Mouse (Mus musculus) gastrocnemius, postnatal 36 days (tissue): ENCODE results near the gene Filip1. TPM values are rescaled to one million over a fixed set of nuclear protein-coding genes. Genes with fewer than 3 reads are reported as not detected.

Source experiments
- DNase-seq, 2 experiments: peaks; one replicate each; pipeline ENCODE4 v3.0.0; 2022
- intact Hi-C: fragments of 180-260 bp; cut with DNase I; formaldehyde crosslinking; loops from one replicate; pipeline ENCODE4 v1.15.1; 2025
- total RNA-seq, 2 experiments: library from RNA; stranded (reverse); gene quantifications; 2 replicates each; pipeline ENCODE4 v1.2.3; 2021

The Filip1 gene
- total RNA-seq, 2 experiments from 2014 or later = 78.1 to 103 TPM

DNA sequence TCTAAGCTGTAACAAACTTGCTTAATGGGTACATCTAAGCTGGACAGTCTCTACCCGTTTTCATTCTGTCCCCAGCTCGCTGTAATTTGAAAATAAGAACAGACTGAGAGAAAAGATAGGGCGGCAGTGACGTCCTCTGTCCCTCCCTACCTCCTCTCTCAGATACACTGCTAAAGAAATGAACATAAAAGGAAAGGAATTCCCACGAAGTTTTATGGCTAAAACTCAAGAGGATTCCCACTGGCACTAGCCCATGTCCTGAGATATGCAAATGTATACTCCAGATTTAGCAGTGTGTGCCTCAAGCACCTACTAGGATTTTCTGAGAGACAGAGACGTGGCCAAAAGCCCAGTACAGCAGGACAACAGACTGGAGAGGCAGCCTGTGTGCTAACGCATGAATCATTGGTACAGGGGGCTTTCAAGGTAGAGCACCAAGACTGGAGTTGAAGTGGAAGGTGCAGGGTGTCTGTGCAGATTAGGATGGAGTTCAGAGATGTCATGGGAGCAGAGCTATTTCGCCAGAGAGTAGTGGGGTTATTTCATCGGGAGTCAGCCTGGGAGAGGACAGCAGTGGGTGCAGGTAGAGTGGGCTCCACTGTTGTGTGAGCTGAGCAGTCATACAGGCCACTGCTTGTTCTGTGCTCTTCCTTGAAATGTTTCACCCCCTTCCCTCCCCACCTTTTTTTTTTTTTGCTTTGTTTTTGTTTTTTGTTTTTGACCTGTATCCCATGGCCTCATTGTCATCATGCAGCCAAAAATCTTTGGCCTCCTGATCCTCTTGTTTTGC lies 92.7 kb downstream of the Filip1 start:
- intact Hi-C loops = no loop called here
- no peak for DNase-seq

DNA sequence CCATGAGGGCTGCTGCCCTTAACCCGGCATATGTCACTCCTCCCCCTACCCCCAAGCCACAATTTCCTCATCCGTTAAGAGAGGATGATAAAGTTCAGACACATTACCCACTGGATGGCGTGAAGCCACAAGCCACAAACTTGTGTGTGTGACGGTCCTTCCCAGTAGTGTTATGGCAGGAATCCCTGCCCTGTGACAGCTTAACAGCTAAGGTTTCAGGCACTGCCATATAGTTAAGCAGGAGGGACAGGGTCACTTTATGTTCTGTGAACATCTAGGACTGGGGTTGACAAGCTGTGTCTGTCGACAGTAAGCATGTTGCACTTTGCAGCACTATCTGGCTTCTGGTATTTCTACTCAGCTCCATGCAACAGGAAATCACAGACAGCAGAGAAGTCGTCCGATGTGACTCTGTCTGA lies 93.3 kb downstream of the Filip1 start:
- DNase-seq = no peak
- intact Hi-C loops = no loop called here

DNA sequence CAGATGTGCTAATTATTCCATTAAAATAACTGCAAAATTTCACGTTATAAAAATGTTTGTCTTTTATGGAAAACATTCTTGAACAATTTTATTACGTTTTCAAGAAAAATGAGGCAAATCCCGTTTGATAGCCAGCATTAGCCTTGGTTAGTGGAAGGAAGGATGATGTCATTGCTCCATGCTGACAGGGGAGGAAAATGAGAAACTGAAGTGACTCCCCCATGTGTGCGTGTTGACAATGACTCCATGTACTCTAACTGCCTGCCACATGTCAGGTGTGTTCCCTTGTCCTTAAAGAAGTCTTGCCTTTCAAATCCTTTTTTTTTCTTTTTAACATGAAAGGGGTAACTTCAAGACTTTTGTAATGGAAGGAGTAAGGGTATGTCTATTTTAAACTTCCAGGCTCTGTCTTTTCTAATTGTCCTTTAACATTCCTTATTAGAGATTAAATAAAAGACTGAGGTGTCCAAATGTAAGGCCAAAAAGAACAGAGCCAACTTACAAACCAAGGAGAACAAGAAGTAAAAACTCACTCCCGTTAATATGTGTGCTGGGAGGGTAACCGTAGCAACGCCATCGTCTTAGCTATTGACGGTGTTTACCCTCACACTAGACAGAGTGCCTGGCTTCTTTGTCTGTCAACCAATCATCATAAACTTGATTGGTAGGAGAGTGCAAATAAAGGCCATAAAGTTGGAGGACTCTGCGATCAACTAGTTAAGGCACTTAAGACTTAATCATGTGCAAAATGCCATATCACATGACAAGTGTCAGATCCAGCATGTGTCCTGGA lies 94.1 kb downstream of the Filip1 start:
- DNase-seq = no peak
- intact Hi-C loops = no loop called here

DNA sequence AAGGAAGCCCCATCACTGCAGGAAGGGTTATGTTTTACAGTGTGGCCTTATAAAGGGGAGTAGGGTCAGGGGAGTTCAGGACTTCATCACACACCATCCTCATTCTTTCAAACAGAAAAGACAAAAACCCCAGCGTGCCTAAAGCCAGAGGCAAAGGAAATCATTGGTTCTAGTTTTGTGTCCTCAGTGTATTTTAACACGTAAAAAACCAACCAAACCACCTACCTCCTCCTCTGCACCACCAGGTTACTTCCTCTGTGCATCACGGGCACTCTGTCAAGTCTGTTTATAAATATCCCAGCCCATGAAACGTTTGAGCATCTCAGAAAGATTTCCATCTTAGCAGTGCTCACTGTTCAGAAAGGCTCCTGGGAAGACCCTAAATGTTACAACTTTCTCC lies 98.4 kb downstream of the Filip1 start:
- DNase-seq = no peak
- intact Hi-C loops = no loop called here

DNA sequence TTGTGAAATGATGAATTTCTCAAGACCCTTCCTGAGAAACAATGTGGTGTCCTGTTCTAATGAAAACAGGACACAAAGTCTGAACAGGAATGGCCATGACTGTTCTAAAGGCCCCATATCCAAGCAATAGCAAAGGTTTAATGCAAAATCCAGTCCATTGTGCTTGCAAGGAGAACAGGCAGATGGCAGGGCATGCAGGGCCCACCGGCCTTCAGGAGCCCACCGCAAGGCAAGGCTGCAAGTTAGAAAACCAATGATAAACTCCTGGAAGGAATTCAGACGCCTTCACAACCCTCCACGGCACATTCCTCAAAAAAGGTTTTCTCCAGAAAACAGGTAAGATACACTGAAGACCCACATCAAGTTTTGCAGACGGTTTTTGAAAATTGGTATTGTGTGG lies 99.7 kb downstream of the Filip1 start:
- DNase-seq = no peak
- intact Hi-C loops = no loop called here

DNA sequence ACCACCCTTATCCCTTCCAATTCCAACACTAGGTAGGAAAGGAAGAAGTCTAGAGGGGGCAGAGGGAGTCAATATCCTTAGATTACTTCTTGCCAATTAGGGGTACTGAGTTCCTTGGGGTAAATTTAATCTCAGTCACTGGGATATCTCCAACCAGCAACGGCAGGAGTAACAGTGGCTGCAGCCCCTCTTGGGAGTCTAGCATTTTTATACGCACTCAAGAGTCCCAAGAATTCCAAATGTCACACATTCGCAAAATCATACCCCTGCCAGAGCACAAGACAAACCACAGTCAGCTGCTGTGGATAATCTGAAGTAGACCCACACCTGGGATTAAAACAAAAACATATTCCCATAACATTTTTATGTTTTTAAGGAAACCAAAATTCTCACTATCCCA lies 102.5 kb downstream of the Filip1 start:
- DNase-seq = no peak
- intact Hi-C loops = no loop called here

DNA sequence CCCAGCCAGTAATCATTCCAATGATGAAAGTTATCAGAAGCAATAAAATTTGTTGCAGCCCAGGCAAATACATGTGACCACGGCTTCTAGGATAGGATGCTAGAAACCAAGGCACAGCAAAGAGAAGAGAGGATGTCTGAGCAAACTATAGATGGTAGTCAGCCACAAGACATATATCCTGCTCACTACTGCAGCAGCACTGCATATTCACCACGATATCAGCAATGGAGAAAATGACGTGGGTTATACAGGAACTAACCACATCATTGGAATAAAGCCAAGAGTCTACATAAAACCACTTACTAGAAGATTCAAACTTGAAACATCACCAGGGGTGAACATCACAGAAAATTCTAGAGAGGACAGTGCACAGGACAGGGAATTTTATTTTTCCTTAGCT lies 113.8 kb downstream of the Filip1 start:
- intact Hi-C loops = no loop called here
- no peak for DNase-seq

DNA sequence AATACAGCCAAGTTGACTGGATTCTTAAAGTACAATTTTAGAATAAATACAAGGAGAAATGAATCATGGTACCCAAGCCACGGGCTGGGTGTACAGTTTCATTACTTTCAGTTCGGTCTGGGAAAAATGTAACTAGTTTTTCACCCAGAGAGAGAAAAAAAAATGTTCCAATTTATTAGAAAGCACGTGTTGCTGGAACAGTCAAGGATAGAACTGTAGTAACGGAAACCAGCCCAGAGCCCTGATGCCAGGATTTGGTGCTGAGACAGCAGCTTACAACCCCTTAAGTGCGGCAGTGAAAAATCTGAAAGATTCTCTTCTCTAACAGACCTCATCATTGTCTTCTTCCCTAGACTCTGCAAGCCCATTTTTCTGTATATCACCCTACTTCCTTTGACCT lies 118.0 kb downstream of the Filip1 start:
- no peak for DNase-seq
- intact Hi-C loops = no loop called here

DNA sequence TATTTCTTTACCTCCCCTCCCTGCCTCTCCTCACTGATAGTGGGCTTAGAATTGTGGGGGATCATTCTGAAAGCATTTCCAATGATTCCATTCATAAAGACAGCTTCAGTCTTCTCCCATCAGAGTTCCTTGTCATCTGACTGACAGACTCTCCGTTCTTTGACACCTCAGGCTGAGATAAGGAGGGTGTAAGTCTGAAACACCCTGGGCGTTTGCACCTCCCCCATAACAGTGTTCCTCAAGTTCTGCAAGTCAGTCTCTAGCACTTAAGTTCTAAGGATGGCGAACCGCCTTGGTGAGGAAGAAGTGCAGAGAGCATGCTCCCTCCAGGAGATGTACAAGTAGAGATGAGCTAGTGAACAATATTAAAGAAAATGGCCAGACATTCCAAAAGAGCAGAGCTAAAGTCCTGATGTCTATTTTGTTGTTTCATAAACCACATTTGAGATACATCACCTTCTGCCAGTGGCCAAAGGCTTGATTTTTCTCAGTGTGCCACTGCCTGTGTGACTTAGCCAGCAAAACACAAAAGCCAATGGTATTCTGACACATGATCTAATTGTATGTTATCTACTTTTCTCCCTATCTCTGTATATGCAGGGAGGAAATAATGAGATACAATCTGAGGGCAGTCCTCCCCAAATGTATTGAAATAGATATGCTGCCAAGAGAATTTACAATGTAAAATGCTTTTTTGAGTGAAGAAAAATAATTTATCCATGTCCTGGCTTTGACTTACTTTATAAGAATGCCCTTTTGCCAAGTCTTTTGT lies 118.6 kb downstream of the Filip1 start:
- no peak for DNase-seq
- intact Hi-C loops = no loop called here

DNA sequence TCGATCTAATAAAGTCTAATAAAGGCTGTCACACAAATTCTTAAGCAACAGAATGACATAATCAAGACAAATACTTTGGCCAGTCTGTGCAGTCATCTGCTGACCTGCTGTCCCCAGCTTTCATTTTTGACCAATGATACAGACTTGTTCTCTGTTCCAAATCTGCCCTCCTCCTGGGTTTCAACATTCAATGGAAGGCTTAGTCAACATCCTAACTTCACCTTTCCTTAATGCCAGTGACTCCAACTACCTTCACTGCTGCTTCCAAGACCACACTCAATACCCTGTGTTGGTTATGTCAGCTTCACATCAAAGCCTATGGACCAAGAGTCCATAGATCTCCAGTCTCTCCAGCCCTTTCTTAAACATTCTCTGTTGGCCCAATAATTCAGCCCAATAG lies 120.5 kb downstream of the Filip1 start:
- no peak for DNase-seq
- intact Hi-C loops = no loop called here

DNA sequence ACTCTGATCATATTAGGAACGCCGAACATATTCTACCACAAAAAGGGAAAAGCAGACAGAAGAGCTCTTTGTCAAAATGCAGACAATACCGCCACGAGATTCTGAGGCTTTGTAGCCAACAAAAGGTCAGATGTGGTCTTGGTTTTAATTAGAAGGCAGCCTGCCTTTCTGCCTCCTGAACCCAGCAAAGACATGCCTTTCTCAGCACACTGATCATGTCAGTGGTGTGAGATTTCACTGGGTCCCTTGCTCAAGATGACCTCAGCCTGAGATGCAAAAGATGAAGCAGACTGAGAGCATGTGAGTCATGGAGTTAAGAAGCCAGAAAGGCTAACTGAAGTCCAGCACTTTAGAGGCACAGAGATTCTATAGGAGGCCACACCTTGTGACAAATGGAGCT lies 122.2 kb downstream of the Filip1 start:
- intact Hi-C loops = no loop called here

DNA sequence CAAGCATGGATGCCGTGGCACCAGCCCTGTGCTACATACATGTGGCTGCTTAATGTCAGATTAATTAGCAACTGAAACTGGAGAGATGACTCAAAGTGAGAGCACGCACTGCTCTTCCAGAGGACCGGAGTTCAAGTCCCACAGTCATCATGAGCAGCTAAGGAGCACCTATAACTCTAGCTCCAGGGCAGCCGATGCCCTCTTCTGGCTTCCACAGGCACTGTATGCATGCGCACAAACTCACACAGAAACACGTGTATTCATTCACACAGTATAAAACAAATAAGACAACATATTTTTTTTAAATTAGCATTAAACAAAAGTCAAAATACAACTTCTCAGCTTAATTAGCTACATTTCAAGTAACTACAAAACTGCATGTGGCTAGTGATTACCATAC lies 123.5 kb downstream of the Filip1 start:
- intact Hi-C loops = loop anchor here (10.0 kb wide), 1 partner anchor 86 kb away; no protein-coding TSS in a partner anchor
- no peak for DNase-seq

More for the DNA sequence above, 122.2 kb downstream of the Filip1 start:
- DNase-seq = no peak

DNA sequence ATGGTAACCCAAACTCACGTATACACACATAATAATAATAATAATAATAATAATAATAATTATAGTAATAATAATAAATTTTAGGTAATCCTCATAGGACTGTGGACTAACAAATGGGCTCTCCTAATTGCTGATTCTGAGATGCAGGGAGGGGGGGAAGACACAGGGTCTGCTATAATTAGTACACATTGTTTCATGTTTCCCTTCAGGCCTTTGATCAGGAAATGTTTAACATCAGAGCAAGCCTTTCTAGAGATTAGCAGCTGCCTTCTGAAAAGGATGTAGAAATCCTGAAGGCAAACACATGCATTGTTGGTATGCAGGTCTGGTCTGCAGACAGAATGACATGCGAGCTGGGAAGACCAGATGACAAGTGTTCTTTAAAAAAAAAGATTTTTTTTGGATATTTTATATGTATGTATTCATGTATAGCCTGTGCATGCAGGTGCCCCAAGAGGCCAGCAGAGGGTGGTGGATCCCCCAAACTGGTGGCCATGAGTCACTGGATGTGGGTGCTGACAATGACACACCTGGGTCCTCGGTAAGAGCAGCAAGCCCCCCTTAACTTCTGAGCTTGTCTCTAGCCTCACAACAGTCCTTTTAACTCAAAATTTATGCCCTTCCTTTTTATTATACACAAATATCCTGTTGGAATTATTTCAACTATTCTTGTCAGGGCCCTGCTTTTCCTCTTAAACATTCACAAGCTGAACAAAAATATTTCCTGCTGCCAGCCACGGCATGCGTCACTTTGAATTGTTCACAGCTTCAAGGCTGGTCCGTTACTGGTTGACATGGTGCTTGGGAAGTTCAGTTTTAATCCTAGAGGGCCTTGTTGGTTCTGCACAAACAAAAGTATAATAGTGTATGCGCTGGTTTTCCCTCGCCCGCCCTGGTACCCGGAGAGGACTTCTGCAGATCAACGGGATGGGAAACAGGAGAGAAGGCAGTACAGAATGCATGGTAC lies 127.1 kb downstream of the Filip1 start:
- DNase-seq = no peak
- intact Hi-C loops = loop anchor here (10.0 kb wide), 1 partner anchor 89 kb away; no protein-coding TSS in a partner anchor

DNA sequence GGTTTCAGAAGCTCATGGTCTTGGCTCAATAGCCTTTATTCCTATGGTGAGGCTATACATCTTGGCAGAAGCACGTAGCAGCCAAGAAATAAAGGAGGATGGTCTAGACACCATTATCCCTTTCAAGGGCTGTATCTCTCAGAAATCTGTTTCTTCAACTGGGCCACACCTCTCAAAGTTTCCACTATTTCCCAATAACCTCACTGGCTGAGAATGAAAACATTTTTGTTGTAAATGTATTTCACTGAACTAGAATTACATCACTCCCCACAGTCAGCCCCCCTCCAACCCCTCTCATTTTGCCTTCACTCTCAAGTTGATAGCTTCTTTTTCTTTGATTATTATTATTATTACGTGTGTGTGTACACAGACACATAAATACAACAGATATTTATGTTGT lies 129.5 kb downstream of the Filip1 start:
- intact Hi-C loops = loop anchor here (10.0 kb wide), 1 partner anchor 92 kb away; no protein-coding TSS in a partner anchor
- no peak for DNase-seq

DNA sequence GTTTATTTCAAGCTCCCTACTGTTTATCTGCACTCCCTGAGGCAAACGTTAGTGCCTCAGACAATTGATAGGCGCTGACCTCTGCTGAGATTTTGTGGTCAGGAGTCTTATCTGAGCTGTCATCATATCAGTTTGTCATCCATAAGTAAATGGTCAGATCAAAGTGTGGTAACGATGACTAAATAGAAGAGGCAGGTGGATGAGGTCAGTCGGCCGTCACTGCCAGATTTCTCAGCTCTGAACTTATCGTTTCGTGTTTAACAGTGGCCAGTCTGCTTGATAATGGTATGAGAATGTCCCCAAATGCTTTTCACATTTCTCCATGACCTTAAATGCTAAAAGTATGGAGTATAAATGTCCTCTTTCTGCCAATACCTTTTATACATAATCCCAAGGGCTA lies 132.6 kb downstream of the Filip1 start:
- intact Hi-C loops = loop anchor here (10.0 kb wide), 1 partner anchor 95 kb away; no protein-coding TSS in a partner anchor

DNA sequence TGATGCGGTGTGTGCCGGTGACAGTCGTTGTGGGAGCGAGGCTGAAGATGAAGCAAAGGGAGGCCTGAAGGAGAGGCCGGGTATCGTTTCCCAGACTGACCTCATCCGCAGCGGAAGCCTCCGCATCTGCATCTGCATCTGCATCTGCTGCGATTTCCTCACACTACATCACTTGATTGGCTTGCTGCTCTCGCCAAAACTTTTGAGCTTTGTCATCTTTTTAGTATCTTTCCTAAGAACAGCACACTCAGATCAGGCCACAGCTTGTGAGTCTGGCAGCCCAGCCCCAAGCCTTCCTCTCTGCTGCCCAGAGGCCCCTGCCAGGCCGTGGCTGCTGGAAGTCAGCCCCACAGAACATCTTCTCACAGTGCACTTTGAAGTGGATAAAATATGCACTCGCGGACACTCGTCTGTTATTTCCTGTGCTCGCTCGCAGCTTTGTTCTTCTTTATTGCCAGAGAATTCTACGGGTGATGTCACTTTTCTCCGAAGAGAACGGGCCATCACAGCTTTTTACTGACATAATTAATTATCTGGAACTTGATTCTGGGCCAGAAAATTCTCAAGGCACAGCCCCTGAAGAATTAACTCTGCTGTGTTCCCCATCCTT lies 137.0 kb downstream of the Filip1 start:
- intact Hi-C loops = no loop called here

More for the DNA sequence above, 132.6 kb downstream of the Filip1 start:
- DNase-seq = no peak

DNA sequence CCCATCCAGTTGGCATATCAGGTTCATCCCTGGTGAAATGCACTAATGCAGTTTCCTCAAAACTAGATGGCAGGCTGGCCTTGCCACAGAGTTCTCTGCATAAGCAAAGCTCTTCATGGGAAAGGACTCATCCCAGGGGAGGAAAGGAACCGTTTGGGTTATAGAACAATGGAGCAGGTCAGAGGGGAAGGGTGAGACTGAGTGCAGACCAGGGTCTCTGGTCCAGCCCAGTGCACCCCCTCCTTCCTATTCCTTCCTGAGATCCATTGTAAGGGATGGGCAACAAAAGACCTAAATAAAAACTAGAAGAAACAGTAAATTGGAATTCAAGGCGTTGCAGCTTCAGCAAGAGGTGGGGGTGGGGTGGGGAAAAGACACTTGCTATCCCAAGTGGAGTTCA lies 140.1 kb downstream of the Filip1 start:
- no peak for DNase-seq
- intact Hi-C loops = no loop called here

More for the DNA sequence above, 137.0 kb downstream of the Filip1 start:
- DNase-seq = peak; percentile 18 to 53

DNA sequence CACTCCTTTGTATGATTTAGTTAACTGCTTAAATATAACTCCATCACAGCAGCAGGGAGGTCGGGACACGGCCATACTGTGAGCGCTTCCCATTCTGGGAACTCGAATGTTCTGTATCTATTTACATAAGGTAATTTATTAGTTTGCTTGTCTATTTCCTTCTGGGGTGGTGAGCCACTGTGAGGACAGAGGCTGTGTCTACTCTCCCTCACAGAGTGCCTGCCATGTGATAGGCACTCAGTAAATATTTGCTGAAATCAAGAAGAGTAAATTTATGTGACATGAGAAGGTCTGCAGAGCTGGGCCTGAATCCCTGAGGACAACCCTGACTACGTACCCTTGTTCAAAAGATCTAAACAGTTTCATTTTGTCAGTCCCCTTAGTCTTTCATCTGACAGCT lies 143.1 kb downstream of the Filip1 start:
- no peak for DNase-seq
- intact Hi-C loops = loop anchor here (5.0 kb wide), 2 partner anchors 118 to 133 kb away; no protein-coding TSS in a partner anchor

DNA sequence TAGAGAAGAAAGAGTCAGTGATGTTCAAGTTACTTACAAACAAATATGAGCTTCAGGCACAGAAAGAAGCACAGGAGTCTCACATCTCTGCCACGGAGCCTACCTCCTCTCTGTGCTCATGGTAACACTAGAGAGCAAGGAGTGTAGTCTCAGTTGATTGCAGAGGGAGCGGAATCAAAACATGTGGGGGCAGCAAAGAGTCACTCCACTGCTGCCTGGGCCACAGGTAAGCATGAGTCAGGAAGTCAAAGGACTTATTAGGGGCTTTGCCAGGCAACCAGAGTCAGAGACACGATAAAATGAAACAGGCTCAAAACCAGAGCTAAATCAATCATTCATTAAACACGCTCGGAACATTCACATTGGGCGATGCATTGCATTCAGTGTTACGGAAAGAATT lies 146.7 kb downstream of the Filip1 start:
- DNase-seq = no peak
- intact Hi-C loops = loop anchor here (5.0 kb wide), 2 partner anchors 121 to 136 kb away; no protein-coding TSS in a partner anchor
